Mouse (Mus musculus) cerebellum, adult 2 months (tissue): ENCODE measurements around the gene Adprhl1.

Source experiments
- CTCF ChIP-seq: fragments of 200-500 bp; IDR thresholded peaks from 2 replicates; pipeline ENCODE4 v1.5.1; 2011; ENCODE audit warnings: low read depth, mild to moderate bottlenecking, control low read depth, low read length, moderate library complexity, borderline replicate concordance; ENCODE audit not compliant: insufficient read depth
- POLR2A ChIP-seq: fragments of 200-500 bp; IDR thresholded peaks from 2 replicates; pipeline ENCODE4 v1.6.1; 2011; ENCODE audit warnings: low read length, control low read depth, borderline replicate concordance; ENCODE audit not compliant: insufficient read depth

DNA sequence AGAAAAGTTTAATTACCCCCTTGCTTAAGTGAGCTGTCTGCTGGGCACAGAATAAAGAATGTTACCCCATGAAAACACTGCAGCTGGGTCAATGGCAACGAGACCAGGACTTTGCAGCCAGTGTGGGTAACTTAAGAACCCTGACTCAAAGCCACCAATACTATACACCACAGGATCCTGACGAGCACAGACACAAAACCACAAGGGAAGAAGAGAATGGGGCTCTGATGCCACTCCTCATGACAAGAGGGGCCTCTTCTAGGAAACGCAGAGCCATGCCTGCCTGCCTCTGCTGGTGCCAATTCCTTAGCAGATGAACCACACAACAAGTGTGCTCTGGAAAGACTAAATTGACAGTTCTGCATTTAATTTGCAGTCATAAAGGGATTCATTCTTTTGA is 9.4 kb upstream of the Adprhl1 start:
- TF ChIP-seq CTCF (no peak), POLR2A (no peak)
